Mouse (Mus musculus): ENCODE data around the gene Cd6. TPM values are rescaled to one million over a fixed set of nuclear protein-coding genes. Genes with fewer than 3 reads are reported as not detected.

The Cd6 gene
- total RNA-seq, 2 experiments from 2014 or later: not detected

Other genes with a start within 250 kb of the Cd6 start
- 100 to 1,000 TPM; 196 to 215 TPM for gene Ddb1, start 224.7 kb downstream of the Cd6 start, total RNA-seq (2021)
- 10 to 100 TPM; 27.7 to 28.6 TPM for gene Tkfc, start 224.4 kb downstream of the Cd6 start, total RNA-seq (2021)
- gene Vwce, start 195.8 kb downstream of the Cd6 start, total RNA-seq (2021): 1 to 10 TPM; 1.0 to 2.3 TPM
- not detected for gene Pga5, start 152.0 kb downstream of the Cd6 start, total RNA-seq (2021)
- 10 to 100 TPM; 24.6 to 26.9 TPM for gene Vps37c, start 141.3 kb downstream of the Cd6 start, total RNA-seq (2021)
- gene Cd5, start 91.1 kb downstream of the Cd6 start, total RNA-seq (2021): under 1 TPM; 0.29 to 0.32 TPM
- 1 to 10 TPM; 1.1 to 1.5 TPM for gene Slc15a3, start 9.7 kb upstream of the Cd6 start, total RNA-seq (2021)
- 100 to 1,000 TPM; 250 to 259 TPM for gene Tmem132a, start 39.9 kb upstream of the Cd6 start, total RNA-seq (2021)
- 10 to 100 TPM; 36.4 to 37.3 TPM for gene Tmem109, start 51.9 kb upstream of the Cd6 start, total RNA-seq (2021)
- gene Prpf19, start 65.2 kb upstream of the Cd6 start, total RNA-seq (2021): 100 to 1,000 TPM; 191 to 208 TPM
- not detected for gene Zp1, start 90.6 kb upstream of the Cd6 start, total RNA-seq (2021)
- under 1 TPM; 0.29 to 0.39 TPM for gene Ptgdr2, start 107.1 kb upstream of the Cd6 start, total RNA-seq (2021)
- gene Ccdc86, start 119.2 kb upstream of the Cd6 start, total RNA-seq (2021): 1 to 10 TPM; 9.3 to 9.9 TPM
- gene Ms4a10, start 144.6 kb upstream of the Cd6 start, total RNA-seq (2021): not detected
- not detected for gene Ms4a15, start 163.2 kb upstream of the Cd6 start, total RNA-seq (2021)
- gene Ms4a18, start 188.0 kb upstream of the Cd6 start, total RNA-seq (2021): not detected